Mouse (Mus musculus) spleen, adult 2 months (tissue): ENCODE results near the gene Map3k10. TPM values are rescaled to one million over a fixed set of nuclear protein-coding genes. Genes with fewer than 3 reads are reported as not detected.

ENCODE experiments used
- DNase-seq, 2 experiments: peaks; one replicate each; pipeline versions ENCODE4 v3.0.0 to v3.0.0-alpha.2; 2012 to 2021; ENCODE audit warnings: low spot score in 2 of 2, low read depth in 1 of 2
- H3K27ac ChIP-seq: fragments of 200-500 bp; 2 replicates; pipeline ENCODE4 v1.5.1; 2012; ENCODE audit warnings: low read length, inconsistent platforms; ENCODE audit not compliant: insufficient read depth
- H3K27me3 ChIP-seq: fragments of 200-500 bp; 2 replicates; pipeline ENCODE4 v1.6.1; 2012; ENCODE audit warnings: mild to moderate bottlenecking, moderate library complexity, low read length, inconsistent platforms; ENCODE audit not compliant: control insufficient read depth, insufficient read depth
- H3K36me3 ChIP-seq: fragments of 200-500 bp; 2 replicates; pipeline ENCODE4 v1.6.1; 2012; ENCODE audit warnings: mild to moderate bottlenecking, low read length, inconsistent platforms; ENCODE audit not compliant: control insufficient read depth, insufficient read depth
- H3K4me1 ChIP-seq: fragments of 200-500 bp; 2 replicates; pipeline ENCODE4 v1.6.1; 2011; ENCODE audit warnings: inconsistent platforms; ENCODE audit not compliant: control insufficient read depth, insufficient read depth, insufficient read length
- H3K4me3 ChIP-seq: fragments of 200-500 bp; 2 replicates; pipeline ENCODE4 v1.5.1; 2011; ENCODE audit warnings: mild to moderate bottlenecking, inconsistent platforms; ENCODE audit not compliant: insufficient read depth, insufficient read length; ENCODE audit errors: extremely low read depth
- CTCF ChIP-seq: fragments of 200-500 bp; IDR thresholded peaks from 2 replicates; pipeline ENCODE4 v1.5.1; 2011; ENCODE audit warnings: mild to moderate bottlenecking, inconsistent platforms; ENCODE audit not compliant: insufficient read depth, insufficient read length, insufficient replicate concordance; ENCODE audit errors: extremely low read depth
- POLR2A ChIP-seq: fragments of 200-500 bp; IDR thresholded peaks from 2 replicates; pipeline ENCODE4 v1.6.1; 2011; ENCODE audit warnings: low read depth, low read length, inconsistent platforms
- WGBS: fragments of 180-500 bp; shearing (Covaris S2); methylation state at CpG from one replicate; pipeline ENCODE4 v1.1.7; 2018; 5-methylcytosine and 5-hydroxymethylcytosine counted together
- polyA plus RNA-seq: library from polyadenylated mRNA; depleted of rRNA; stranded (reverse); fragments of >200 nt; gene quantifications from 2 replicates; pipeline ENCODE4 v1.2.3, GENCODE M21; 2012

The Map3k10 gene
- polyA plus RNA-seq, 1 experiment = 16.1 TPM

DNA sequence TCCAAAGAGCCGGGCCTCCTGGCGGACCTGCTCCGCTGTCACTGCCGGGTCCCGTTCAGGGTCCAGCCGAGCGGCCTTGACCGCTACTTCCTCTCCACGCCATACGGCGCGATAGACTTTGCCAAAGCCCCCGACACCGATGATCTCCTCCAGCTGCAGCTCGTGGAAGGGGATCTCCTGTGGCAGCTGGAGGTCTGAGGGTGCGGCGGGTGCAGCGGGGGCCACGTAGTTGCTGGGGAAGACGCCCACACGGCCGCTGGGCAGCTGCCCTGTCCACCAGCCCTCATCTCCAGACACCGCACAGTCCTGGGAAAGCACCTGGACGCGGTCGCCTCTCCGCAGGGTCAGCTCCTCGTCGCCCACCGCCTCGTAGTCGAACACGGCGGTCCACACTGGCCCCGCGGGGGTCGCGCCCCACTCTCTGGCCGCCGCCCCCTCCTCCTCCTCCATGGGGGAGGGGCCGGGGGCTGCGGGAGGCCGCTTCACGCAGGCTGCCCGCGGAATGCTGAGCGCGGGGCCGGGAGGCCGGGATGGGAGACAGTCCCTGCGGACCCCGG lies 745 bp downstream of the Map3k10 start:
- TF ChIP-seq CTCF = no peak
- TF ChIP-seq POLR2A = no peak
- Histone ChIP-seq H3K27me3 (no peaks in the 10 kb centered on the region; the same call in 1 of the 2 replicates), H3K4me3 (peak overlapping the region; percentile 64), H3K4me1 (peaks cover 8% of the 10 kb centered on the region), H3K36me3 (no peaks in the 10 kb centered on the region), H3K27ac (no peak overlapping the region)
- 2% methylated on average over 49 of the region's 52 CpGs for WGBS
- peak in 1 of 2 experiments; percentile 19 for DNase-seq

DNA sequence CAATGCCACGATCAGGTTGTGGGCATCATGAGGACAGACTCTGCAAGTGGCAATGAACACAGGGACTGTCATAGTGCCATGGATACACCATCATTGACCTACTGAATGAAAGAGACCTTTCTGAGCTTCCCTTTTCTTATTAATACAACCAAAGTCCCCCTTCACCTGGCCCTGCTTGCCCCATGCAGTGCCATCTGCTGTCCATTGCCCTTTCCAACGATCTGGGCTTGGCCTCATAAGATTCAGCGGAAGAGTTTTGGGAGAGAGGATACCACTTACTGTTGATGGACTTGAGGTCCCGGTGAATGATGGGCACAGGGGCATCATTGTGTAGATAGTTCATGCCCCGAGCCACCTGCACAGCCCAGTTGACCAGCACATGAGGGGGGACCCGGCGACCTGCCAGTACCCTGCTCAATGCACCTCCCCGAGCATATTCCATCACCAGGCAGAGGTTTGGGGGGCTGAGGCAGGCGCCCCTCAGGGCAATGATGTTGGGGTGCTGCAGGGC lies 1.3 kb downstream of the Map3k10 start:
- WGBS = 61% methylated on average over 9 of the region's 9 CpGs
- peak overlapping the region; percentile 64; the same call in 1 of the 2 replicates for H3K4me3 ChIP-seq
- no peaks in the 10 kb centered on the region; the same call in 1 of the 2 replicates for H3K27me3 ChIP-seq

DNA sequence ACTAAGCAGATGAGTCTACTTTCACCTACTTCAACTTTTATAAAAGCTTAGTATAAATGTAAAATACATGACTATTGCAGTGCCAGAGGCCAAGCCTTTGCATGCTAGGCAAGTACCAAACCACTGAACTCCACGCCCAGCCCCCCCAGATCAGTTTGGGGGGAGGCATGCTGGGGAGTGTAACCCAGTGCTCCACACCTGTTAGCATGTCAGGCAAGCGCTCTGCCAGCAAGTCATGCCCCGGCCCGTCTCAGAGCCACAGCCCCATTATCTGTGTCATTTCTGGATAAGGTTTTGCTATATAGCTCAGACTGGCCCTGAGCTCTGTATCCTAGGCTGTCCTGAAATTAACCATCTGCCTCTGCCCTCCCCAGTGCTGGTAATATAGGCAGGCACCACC lies 12.4 kb downstream of the Map3k10 start:
- Histone ChIP-seq H3K27ac (no peak overlapping the region), H3K4me3 (no peak overlapping the region), H3K27me3 (peaks cover 5% of the 10 kb centered on the region; the same call in 1 of the 2 replicates), H3K4me1 (no peaks in the 10 kb centered on the region), H3K36me3 (no peaks in the 10 kb centered on the region)
- TF ChIP-seq CTCF = no peak
- TF ChIP-seq POLR2A = no peak
- no peak for DNase-seq
- 84% methylated on average over 4 of the region's 4 CpGs for WGBS

More for the DNA sequence above, 1.3 kb downstream of the Map3k10 start:
- Histone ChIP-seq H3K36me3 (no peaks in the 10 kb centered on the region), H3K27ac (no peak overlapping the region), H3K4me1 (peaks cover 8% of the 10 kb centered on the region)
- no peak for TF ChIP-seq POLR2A
- DNase-seq = no peak

DNA sequence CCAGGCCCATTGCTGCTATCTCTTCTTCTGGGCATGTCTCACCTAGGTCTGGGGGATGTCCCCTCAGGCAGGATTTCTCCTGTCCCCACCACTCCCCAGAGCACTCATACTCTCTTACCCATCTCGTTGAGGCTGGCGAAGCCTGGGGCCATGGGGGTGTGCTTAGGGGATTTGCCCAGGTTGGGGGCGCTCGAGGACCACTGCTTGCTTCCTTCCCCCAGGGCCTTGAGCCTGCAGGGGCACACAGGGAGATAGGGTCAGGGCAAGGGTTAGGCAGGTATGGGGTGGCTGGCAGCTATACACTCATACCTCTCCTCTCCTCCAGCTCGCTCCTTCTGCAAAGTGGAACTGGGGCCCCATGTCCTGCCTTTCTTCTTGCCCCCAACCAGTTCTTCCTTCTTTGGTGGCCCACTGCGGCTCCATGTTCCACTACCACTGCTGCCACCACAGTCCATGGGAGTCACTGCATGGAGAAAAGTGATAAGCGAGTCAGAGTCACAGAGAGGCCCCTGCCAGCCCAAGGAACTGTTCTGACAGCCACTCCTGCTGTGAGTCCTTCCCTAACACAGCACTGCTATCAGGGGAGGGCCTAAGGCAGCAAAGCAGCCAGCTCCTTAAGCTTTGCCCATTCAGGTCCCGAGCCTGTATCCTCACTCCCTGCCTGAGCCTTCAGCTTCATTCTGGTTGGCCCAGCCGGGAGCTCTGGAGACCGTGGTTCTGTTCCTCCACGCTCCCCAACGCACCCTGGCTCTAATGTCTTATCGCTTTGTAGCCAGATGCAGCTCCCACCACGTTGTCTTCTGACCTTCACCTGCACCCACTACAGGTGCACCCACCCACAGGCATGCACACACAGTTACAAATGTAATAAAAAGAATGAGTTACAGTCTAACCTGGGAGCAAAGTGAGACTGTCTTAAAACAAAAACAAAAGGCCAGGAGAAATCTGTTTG lies 15.4 kb downstream of the Map3k10 start:
- DNase-seq = no peak
- Histone ChIP-seq H3K27me3 (peaks cover 12% of the 10 kb centered on the region), H3K36me3 (no peaks in the 10 kb centered on the region), H3K27ac (no peak overlapping the region), H3K4me3 (no peak overlapping the region), H3K4me1 (no peaks in the 10 kb centered on the region; the same call in 1 of the 2 replicates)
- TF ChIP-seq POLR2A (no peak), CTCF (no peak)
- 71% methylated on average over 14 of the region's 14 CpGs for WGBS

DNA sequence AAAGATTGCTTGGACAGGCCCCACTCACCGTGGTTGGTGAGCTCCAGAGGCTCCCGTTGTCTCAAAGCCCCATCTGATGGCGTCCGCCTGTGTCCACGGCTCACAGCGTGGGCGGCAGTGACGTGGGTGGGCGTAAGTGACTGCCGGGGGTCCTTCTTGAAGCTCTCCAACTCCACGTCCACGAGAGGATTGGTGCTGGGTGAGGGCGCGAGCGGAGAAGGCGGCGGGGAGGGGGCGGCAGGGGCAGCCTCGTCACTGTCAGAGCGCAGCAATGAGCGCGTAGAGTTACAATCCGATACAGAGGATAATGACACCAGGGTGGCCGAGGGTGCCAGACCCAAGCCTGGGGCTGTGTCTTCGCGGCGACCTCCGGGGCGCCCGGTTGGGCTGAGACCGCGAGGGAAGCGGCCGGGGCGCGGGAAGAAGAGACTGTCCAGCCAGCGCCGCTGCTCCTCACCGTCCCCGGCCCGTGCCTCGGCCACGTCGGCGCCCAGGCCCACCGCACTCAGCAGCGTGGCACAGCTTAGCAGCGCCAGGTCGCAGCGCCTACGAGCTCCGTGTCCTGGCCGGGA lies 16.5 kb downstream of the Map3k10 start:
- Histone ChIP-seq H3K27ac (no peak overlapping the region), H3K4me3 (no peak overlapping the region), H3K27me3 (peaks cover 14% of the 10 kb centered on the region), H3K4me1 (no peaks in the 10 kb centered on the region; the same call in 1 of the 2 replicates), H3K36me3 (no peaks in the 10 kb centered on the region)
- TF ChIP-seq CTCF = no peak
- TF ChIP-seq POLR2A = no peak
- no peak for DNase-seq
- 38% methylated on average over 53 of the region's 53 CpGs for WGBS

DNA sequence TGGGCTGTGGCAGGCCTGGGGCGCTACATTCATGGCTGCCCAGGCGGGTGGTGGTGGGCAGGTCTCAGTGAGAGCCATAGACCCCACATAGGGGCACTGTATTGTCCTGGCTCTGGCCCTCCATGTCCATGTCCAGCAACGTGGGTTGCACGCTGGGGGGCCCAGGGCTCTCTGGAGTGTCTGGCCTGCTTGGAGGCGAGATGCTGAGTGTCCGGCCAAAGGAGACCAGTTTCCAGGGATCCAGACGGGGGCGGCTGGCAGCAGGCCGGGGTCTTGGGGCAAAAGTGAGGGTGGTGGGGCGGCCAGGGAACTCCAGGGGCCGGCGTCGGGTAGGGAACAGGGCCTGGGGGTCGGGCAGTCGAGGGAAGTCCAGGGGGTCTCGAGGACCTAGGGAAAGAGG lies 17.8 kb downstream of the Map3k10 start:
- Histone ChIP-seq H3K27ac (no peak overlapping the region), H3K4me1 (no peaks in the 10 kb centered on the region; the same call in 1 of the 2 replicates), H3K36me3 (no peaks in the 10 kb centered on the region), H3K4me3 (no peak overlapping the region), H3K27me3 (peaks cover 17% of the 10 kb centered on the region)
- TF ChIP-seq POLR2A (no peak), CTCF (no peak)
- no peak for DNase-seq
- WGBS = 86% methylated on average over 16 of the region's 16 CpGs
